ENCODE assay signal across 8 mouse cellular contexts in the genomic region with DNA sequence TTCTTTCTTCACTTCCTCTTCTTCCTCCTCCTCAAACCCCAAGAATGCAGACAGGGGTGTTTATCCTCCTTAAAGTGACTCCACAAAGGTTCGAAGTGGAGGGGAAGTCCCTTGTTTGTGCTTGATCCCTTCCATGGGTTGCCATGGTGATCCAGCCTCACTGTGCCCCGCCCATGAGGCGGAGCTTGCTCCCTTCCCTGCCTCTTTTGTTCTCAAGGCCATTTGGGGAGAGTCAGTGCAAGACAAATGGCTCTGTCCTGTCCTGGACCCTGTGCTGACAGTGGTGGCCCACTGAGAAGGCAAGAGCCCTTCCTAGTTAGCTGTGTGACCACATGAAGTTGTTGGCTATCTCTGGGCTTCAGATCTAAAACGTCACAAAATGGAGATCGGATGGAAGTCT. TPM values are rescaled to one million over a fixed set of nuclear protein-coding genes. Genes with fewer than 3 reads are reported as not detected.
DNase-seq lines count a peak whose midpoint lies in the region; ATAC-seq and TF ChIP-seq lines count a peak whose summit lies in the region.

No protein-coding gene starts in this region.

- ATAC-seq in midbrain, embryonic 11.5 days (ENCODE audit: low FRiP score) = peak; percentile 79
- ATAC-seq in stomach, postnatal 0 days (ENCODE audit: low FRiP score, low TSS enrichment) = peak; percentile 38

- H3K27me3 ChIP-seq in midbrain, embryonic 11.5 days (ENCODE audit: control insufficient read depth, insufficient read depth, low read length) = no peaks in the 10 kb centered on the region
- no peaks in the 10 kb centered on the region for H3K27me3 ChIP-seq in stomach, postnatal 0 days (ENCODE audit: control insufficient read depth, insufficient read depth, low read length)

- no peak for TF ChIP-seq EP300 in stomach, postnatal 0 days (optimal IDR thresholded peaks at IDR 0.05)

- peak overlapping the region; percentile 82 for H3K27ac ChIP-seq in midbrain, embryonic 11.5 days (ENCODE audit: low read depth, low read length)
- H3K27ac ChIP-seq in stomach, postnatal 0 days (replicated peaks) = peak overlapping the region; percentile 85

- TF ChIP-seq CTCF in stomach, postnatal 0 days (IDR thresholded peaks at IDR 0.05; ENCODE audit: low read depth) = no peak

- peak overlapping the region; percentile 46 for H3K9ac ChIP-seq in midbrain, embryonic 11.5 days (ENCODE audit: low read length)
- no peak overlapping the region for H3K9ac ChIP-seq in stomach, postnatal 0 days (ENCODE audit: low read length)

- peaks cover 28% of the 10 kb centered on the region for H3K36me3 ChIP-seq in midbrain, embryonic 11.5 days (ENCODE audit: control insufficient read depth, insufficient read depth, low read length)
- H3K36me3 ChIP-seq in stomach, postnatal 0 days (ENCODE audit: control insufficient read depth, insufficient read depth, low read length) = peaks cover 3% of the 10 kb centered on the region; the same call in 1 of the 2 replicates

- peak; percentile 20 to 29 for DNase-seq in spleen, adult 18-20 months
- DNase-seq in spleen, adult 12 weeks (ENCODE audit: low spot score) = no peak
- DNase-seq in embryo, embryonic 9.5 days (ENCODE audit: extremely low spot score) = peak; percentile 87
- DNase-seq in heart, postnatal 10 days = peak; percentile 62 to 64
- DNase-seq in kidney, postnatal 25 days = peak; percentile 79 to 86
- DNase-seq in midbrain, embryonic 11.5 days (ENCODE audit: low spot score, missing footprints) = peak; percentile 97
- DNase-seq in stomach, postnatal 0 days (ENCODE audit: low spot score) = peak; percentile 79
- DNase-seq in layer of hippocampus, postnatal 14 days (ENCODE audit: low spot score in 2 of 2) = no peak

- no peak overlapping the region; the same call in 1 of the 2 replicates for H3K4me3 ChIP-seq in midbrain, embryonic 11.5 days (ENCODE audit: low read depth, low read length)
- H3K4me3 ChIP-seq in stomach, postnatal 0 days (ENCODE audit: low read depth, low read length) = no peak overlapping the region

- whole genome bisulfite sequencing in midbrain, embryonic 11.5 days = 13% methylated on average over 5 of the region's 5 CpGs
- 13% methylated on average over 5 of the region's 5 CpGs for whole genome bisulfite sequencing in stomach, postnatal 0 days

- peaks cover 58% of the 10 kb centered on the region for H3K4me1 ChIP-seq in midbrain, embryonic 11.5 days (ENCODE audit: control insufficient read depth, insufficient read depth, low read length)
- H3K4me1 ChIP-seq in stomach, postnatal 0 days (replicated peaks; ENCODE audit: control insufficient read depth, insufficient read depth) = 0 out of 2 replicates have a peak, but pooled peaks cover 2% of the 10 kb centered on the region

- intact Hi-C loops in heart, postnatal 10 days (cut with DNase I) = loop anchor here (1.0 to 5.0 kb wide), 2 partner anchors 50 to 202 kb away; a partner anchor contains a TSS

- H3K9me3 ChIP-seq in midbrain, embryonic 11.5 days (ENCODE audit: control insufficient read depth, low read length) = no peaks in the 10 kb centered on the region
- H3K9me3 ChIP-seq in stomach, postnatal 0 days (ENCODE audit: control insufficient read depth, low read length) = no peaks in the 10 kb centered on the region

- H3K4me2 ChIP-seq in midbrain, embryonic 11.5 days = peak overlapping the region; percentile 97
- no peak overlapping the region for H3K4me2 ChIP-seq in stomach, postnatal 0 days (replicated peaks; ENCODE audit: low read depth)

RNA-seq across cellular contexts. Expression of a gene that starts 16.8 kb away (rescaled TPM):
- 1 to 10 TPM; 2.0 to 3.4 TPM for total RNA-seq in heart, postnatal 10 days (2021)
- 2.6 and 2.8 TPM in 2 replicates for polyA plus RNA-seq in midbrain, embryonic 11.5 days (2014; fragmentation: Nextera tagmentation; extraction: Ambion mirVana)
- polyA plus RNA-seq in stomach, postnatal 0 days (2015; fragmentation: Nextera tagmentation; extraction: Ambion mirVana) = 0.61 and 0.92 TPM in 2 replicates
- total RNA-seq in layer of hippocampus, postnatal 14 days (2021) = under 1 TPM in 1 of 2 experiments, not detected in 1; 0.48 TPM

RNA-seq across cellular contexts. Expression of a gene that starts 26.1 kb away (rescaled TPM):
- total RNA-seq in heart, postnatal 10 days (2021) = 10 to 100 TPM; 36.6 to 61.8 TPM
- 153 and 157 TPM in 2 replicates for polyA plus RNA-seq in midbrain, embryonic 11.5 days (2014; fragmentation: Nextera tagmentation; extraction: Ambion mirVana)
- polyA plus RNA-seq in stomach, postnatal 0 days (2015; fragmentation: Nextera tagmentation; extraction: Ambion mirVana) = 42.4 and 50.9 TPM in 2 replicates
- total RNA-seq in layer of hippocampus, postnatal 14 days (2021) = 100 to 1,000 TPM; 113 to 146 TPM

RNA-seq across cellular contexts. Expression of a gene that starts 54.2 kb away (rescaled TPM):
- total RNA-seq in heart, postnatal 10 days (2021) = not detected
- polyA plus RNA-seq in midbrain, embryonic 11.5 days (2014; fragmentation: Nextera tagmentation; extraction: Ambion mirVana) = 0.14 TPM in 1 of 2 replicates, not detected in the other
- 0.04 TPM in 1 of 2 replicates, not detected in the other for polyA plus RNA-seq in stomach, postnatal 0 days (2015; fragmentation: Nextera tagmentation; extraction: Ambion mirVana)
- total RNA-seq in layer of hippocampus, postnatal 14 days (2021) = 1 to 10 TPM; 2.1 to 4.4 TPM

Comparison
In these comparisons a context has a peak if more than half of its experiments do, and no peak if none do; other contexts are left out.
1. DNase-seq: peak in spleen, adult 18-20 months (2 of 2), embryo, embryonic 9.5 days (single experiment), heart, postnatal 10 days (2 of 2), kidney, postnatal 25 days (2 of 2), midbrain, embryonic 11.5 days (single experiment) and stomach, postnatal 0 days (single experiment); none in spleen, adult 12 weeks (single experiment) and layer of hippocampus, postnatal 14 days (0 of 2).